Mouse (Mus musculus) hematopoietic stem cell, adult 5-6 weeks (primary cell): ENCODE measurements around the gene Slfn9. TPM values are rescaled to one million over a fixed set of nuclear protein-coding genes. Genes with fewer than 3 reads are reported as not detected.
A peak's percentile ranks its signal among the peaks of the same experiment; 100 is the strongest.
"Not testable (repeated sequence)": the region's sequence is repeated elsewhere in the genome, so short reads cannot be mapped to it uniquely, and the experiment has no call there.

ENCODE experiments used
- ATAC-seq, 2 experiments: fragments of 125-278 bp in 1 of 2; replicated peaks in 1 of 2; 2 replicates each; pipeline ENCODE4 v1.8.0; 2016 to 2017; ENCODE audit warnings: inconsistent platforms in 2 of 2, mild to moderate bottlenecking in 2 of 2, moderate number of reproducible peaks in 2 of 2, low read depth in 1 of 2, moderate TSS enrichment in 1 of 2; ENCODE audit not compliant: low FRiP score in 2 of 2, poor library complexity in 2 of 2, severe bottlenecking in 2 of 2, insufficient read depth in 1 of 2, low TSS enrichment in 1 of 2
- total RNA-seq: library from RNA; stranded (forward); fragments of 172-1452, 232-1000 nt; gene quantifications from 2 replicates; pipeline ENCODE4 v1.2.3, GENCODE M21; 2017

Slfn9 gene
- total RNA-seq, 1 experiment from 2014 or later = 50.1 TPM

DNA sequence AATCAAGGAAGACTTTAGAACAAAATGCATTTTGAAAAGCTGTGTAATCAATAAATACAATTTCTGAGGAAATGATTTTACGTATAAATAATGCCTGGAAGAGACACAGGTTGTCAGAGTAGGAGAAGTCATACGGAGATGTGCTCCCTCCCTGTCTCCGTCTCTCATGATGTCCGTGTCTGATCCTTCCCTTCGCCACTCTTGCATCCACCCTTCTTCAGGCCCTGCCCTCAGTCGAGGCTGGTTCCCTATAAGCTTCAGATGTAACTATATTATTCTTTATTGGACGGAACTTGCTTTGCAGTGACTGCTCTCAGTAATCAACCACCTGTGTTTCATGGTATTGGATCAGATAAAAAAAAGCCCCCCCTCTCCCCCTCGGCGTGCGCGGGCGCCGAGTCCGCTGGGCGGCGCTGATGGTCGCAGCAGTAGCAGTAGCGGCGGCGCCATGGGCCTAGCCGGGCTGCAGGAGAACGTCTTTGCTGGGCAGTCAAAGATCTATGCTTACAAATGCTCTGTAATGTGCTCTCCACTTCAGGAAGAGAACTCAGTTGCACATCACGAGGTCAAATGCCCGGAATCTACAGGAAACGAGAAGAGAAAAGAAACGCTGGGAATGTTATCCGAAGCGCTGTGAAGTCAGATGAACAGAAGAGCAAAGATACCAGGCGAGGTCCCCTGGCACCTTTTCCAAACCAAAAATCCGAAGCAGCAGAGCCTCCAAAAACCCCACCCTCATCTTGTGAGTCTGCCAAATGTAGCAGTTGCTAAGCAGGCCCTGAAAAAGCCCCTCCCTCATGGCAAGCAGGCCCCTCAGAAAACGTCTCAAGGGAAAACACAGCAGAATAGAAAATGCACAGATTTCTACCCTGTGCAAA lies 20.7 kb downstream of the Slfn9 start:
- no peak for ATAC-seq

DNA sequence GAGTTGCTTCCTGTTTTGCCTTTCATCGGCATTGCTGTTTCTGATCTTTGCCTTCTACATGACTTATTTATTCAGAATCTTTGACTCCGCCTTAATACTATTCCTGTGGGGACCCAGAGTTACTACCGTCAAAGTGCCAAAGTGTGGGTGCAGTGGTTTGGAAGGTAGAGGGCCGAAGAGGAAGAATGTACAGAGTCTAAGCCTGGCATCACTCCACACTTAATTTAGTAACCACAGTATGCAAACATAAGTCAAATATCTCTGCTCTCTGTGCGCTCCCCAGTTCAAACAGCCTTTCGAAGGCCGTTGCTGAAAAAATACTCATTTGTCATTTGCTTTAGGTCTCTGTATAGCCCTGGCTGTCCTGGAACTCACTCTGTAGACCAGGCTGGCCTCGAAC lies 29.4 kb downstream of the Slfn9 start:
- no peak for ATAC-seq

GRCm38 (mm10) chr11:82961743-82962142 lies 29.9 kb downstream of the Slfn9 start:
- no peak for ATAC-seq

DNA sequence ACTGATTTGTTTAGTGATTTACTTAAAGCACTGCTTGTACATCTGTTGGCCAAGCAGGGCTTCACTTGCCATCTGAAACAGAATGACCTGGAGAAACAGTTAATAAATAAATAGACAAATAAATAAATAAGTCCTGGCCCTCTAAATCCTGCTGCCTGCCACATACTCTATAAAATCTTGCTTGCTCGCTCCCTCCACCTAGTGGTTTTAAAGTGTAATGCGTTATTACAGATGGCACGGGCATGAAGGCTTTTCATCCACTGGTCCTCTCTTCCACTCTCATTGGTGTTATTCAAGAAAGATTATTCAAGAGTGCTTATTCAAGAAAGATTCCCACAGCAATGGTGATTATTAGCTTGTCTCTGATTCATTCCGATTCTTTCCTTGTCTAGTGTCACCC lies 32.0 kb downstream of the Slfn9 start:
- peak; percentile 69 to 72; a peak in 3 of 4 replicates for ATAC-seq

DNA sequence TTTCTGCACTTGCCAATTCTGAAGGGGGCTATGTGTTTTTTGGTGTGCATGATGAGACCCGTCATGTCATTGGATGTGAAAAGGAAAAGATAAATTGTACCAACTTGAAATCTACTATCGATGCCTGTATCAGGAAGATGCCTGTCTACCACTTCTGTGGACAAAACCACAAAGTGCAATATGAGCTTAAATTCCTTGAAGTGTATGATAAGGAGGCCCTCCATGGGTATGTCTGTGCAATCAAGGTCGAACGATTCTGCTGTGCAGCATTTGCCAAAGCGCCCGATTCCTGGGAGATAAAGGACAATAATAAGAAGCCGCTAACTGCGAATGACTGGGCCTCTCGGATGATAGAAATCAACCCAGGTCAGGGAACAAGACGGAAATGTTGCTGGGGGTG lies 34.7 kb downstream of the Slfn9 start:
- no peak for ATAC-seq

DNA sequence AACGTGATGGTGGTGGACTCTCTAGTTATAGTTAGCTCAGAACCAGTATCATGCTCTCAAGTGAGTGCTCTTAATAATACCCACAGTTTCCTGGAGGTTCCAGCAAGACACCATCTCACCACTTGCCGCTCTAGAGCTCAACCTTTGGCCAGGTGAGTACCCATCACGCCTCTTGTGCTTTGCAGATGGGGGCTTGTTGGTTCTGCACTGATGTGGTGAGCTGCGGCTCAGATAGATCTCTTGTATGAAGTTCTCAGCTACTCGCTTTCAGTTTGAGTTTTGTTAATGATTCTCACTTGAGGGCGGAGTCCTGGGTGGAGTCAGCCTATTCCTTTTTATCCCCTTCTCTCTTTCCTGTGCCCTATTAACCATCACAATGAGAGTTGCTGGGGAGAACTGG lies 37.0 kb downstream of the Slfn9 start:
- no peak for ATAC-seq

GRCm38 (mm10) chr11:82952612-82953542 lies 38.8 kb downstream of the Slfn9 start:
- ATAC-seq = peak; percentile 91 to 94

DNA sequence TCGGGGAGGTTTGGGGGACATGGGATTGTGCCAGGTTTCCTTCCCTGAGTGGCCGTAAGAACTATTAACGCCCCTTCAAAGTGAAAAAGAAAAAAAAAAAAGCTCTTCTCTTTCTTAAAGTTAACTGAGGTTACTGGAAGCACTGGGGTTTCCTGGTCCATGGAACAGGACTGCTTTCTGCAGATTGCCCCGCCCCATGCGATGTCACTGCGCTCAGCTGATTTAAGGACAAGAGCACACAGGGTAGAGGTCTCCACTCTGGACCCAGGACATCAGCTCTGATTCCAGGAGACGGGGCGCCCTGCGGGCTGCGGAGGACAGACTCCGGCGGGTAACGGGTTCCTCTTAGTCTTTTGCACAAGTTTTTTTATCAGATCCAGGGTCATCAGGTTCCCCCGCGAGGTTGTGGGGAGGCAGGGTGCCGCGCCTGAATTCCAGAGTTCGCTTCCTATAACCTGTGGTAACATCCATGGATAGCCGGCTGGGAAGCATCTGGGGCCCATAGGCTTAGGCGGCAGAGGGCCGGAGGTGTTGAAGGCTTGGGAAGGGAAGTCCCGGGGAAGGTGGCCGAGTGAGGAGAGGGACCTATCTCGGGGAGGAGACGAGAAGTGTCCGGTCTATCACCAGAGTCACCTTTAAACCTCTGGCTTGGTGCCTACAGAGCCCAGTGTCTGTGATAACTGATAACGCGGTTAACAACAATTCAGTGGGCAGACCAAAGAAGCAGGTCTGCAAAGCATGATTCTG lies 39.6 kb downstream of the Slfn9 start:
- peak; percentile 19 to 39 for ATAC-seq

- ATAC-seq = no peak
Measured at GRCm38 (mm10) chr11:82950736-82951481, 40.7 kb downstream of the Slfn9 start, which contains the start of gene Slfn5. TSS of gene Slfn5 (plus strand) at chr11:82951349.

DNA sequence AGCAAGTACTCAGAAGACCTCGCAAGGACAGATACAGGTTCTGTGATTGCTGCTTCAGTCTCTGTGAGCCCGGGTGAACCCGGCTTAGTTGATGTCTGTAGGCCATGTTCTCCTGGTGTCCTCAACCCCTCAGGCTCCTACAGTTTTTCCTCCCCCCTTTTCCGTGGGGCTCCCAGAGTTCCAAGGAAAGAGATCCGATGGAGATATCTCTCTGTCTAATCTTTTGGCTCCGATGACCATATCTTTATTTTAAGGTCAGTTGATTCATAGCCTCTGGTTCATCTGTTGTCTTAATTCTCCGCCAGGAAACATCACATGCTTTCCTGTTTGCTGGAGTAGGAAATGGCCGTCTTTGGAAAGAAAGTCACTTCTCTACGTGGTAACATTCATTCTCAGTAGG lies 42.6 kb downstream of the Slfn9 start:
- no peak for ATAC-seq

GRCm38 (mm10) chr11:82947457-82947856 lies 44.2 kb downstream of the Slfn9 start:
- ATAC-seq = no peak

DNA sequence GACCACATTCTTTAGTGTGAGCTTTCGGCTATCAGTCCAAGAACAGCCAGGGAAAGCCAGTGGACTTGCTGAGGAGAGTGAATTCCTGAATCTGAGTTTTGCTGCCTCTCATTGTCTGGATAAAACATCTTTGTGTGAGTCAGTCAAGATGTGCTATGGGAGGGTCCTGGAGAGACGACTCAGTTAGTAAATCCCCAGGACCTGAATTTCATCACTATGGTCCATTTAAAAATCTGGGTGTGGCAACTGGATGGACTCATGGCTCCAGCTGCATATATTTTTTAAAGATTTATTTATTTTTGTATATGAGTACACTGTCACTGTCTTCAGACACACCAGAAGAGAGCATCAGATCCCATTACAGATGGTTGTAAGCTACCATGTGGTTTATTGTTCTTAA lies 46.0 kb downstream of the Slfn9 start:
- no peak for ATAC-seq

GRCm38 (mm10) chr11:82943336-82943735 lies 48.3 kb downstream of the Slfn9 start:
- no peak for ATAC-seq

DNA sequence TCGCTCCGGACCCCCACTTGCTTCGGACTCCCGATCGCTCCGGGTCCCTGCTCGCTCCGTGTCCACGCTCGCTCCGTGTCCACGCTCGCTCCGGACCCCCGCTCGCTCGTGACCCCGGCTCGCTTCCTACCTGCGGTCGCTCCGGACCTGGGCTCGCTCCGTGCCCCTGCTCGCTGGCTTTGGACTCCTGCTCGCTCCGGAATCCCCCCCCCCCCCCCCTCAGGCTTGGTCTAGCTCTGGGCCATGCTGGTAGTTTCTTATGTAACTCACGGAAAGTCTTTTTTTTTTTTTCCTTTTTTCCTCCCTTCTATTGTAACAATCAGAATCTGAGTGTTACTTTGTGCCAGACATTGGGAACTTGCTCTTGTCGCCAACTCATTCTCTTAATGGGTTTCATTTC lies 58.4 kb downstream of the Slfn9 start:
- no peak for ATAC-seq

GRCm38 (mm10) chr11:82931671-82932450 lies 59.8 kb downstream of the Slfn9 start:
- ATAC-seq = not testable (repeated sequence)

DNA sequence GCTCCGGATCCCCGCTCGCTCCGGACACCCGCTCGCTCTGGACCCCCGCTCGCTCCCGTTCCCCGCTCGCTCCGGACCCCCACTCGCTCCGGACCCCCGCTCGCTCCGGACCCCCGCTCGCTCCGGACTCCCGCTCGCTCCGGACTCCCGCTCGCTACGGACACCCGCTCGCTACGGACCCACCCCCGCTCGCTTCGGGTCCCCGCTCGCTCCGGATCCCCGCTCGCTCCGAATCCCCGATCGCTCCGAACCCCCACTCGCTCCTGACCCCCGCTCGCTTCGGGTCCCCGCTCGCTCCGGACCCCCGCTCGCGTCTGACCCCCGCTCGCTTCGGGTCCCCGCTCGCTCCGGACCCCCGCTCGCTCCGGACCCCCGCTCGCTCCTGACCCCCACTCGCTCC lies 60.5 kb downstream of the Slfn9 start:
- ATAC-seq = not testable (repeated sequence)
